8 mouse cellular contexts compared by ENCODE assay signal in genomic region chr11:85829520-85830440, GRCm38 (mm10). TPM values are rescaled to one million over a fixed set of nuclear protein-coding genes. Genes with fewer than 3 reads are reported as not detected.
DNase-seq lines count a peak whose midpoint lies in the region; ATAC-seq lines count a peak whose summit lies in the region.
"Had no signal": no experiment of that assay in that cellular context is flagged by ENCODE, and none has a peak within 500 bp of the region (broad histone marks: within the 10 kb centered on the region; RNA-seq: fewer than 3 reads in every experiment).

No protein-coding gene starts in this region.

- ATAC-seq in hindbrain, embryonic 16.5 days, result no peak
- no peak for ATAC-seq in megakaryocyte progenitor cell, adult 5-6 weeks (replicated peaks; ENCODE audit: poor library complexity)

- H3K4me2 ChIP-seq in hindbrain, embryonic 16.5 days (ENCODE audit: low read length), result peak overlapping the region; percentile 46

- H3K9ac ChIP-seq in hindbrain, embryonic 16.5 days (ENCODE audit: low read depth, low read length), result 0 out of 2 replicates have a peak overlapping the region, but pooled peaks have one; percentile 40

- no peaks in the 10 kb centered on the region for H3K9me3 ChIP-seq in hindbrain, embryonic 16.5 days (ENCODE audit: control insufficient read depth, low read length)

- under 1% methylated on average over 59 of the region's 61 CpGs for WGBS in hindbrain, embryonic 16.5 days

- no peak overlapping the region for H3K27ac ChIP-seq in hindbrain, embryonic 16.5 days (ENCODE audit: low read depth, low read length)

- peaks cover 17% of the 10 kb centered on the region for H3K4me1 ChIP-seq in hindbrain, embryonic 16.5 days (ENCODE audit: control insufficient read depth, insufficient read depth, low read depth, low read length)

- H3K4me3 ChIP-seq in hindbrain, embryonic 16.5 days (ENCODE audit: low read length), result peak overlapping the region; percentile 25

- DNase-seq in MN1 (ENCODE audit: low spot score), result peak; percentile 47
- peak; percentile 62 for DNase-seq in embryo, embryonic 10 days (ENCODE audit: low spot score)
- peak; percentile 65 to 86 for DNase-seq in lung, postnatal 4 days
- no peak for DNase-seq in T-cell, adult 2 months (ENCODE audit: low spot score)
- DNase-seq in testis, postnatal 14 days (ENCODE audit: low spot score), result no peak

- H3K36me3 ChIP-seq in hindbrain, embryonic 16.5 days (ENCODE audit: control insufficient read depth, insufficient read depth, low read length), result no peaks in the 10 kb centered on the region

- peaks cover 45% of the 10 kb centered on the region for H3K27me3 ChIP-seq in hindbrain, embryonic 16.5 days (replicated peaks; ENCODE audit: control insufficient read depth, insufficient read depth, low read length)

RNA-seq across cellular contexts. Expression of gene Tbx2, which starts 2.6 kb away (rescaled TPM):
- polyA plus RNA-seq in hindbrain, embryonic 16.5 days (2015; fragmentation: Nextera tagmentation; extraction: Ambion mirVana), result 0.64 and 1.0 TPM in 2 replicates
- total RNA-seq in megakaryocyte progenitor cell, adult 5-6 weeks (2015), result 0.10 TPM in 1 of 2 replicates, not detected in the other
- not detected in 2 replicates for total RNA-seq in megakaryocyte progenitor cell, adult 5-6 weeks (2017)

RNA-seq across cellular contexts. Expression of gene Gm11444, which starts 20.4 kb away (rescaled TPM):
- not detected in 2 replicates for polyA plus RNA-seq in hindbrain, embryonic 16.5 days (2015; fragmentation: Nextera tagmentation; extraction: Ambion mirVana)
- not detected in 2 replicates for total RNA-seq in megakaryocyte progenitor cell, adult 5-6 weeks (2015)
- not detected in 2 replicates for total RNA-seq in megakaryocyte progenitor cell, adult 5-6 weeks (2017)
- polyA plus RNA-seq: liver, embryonic 16.5 days had no signal

RNA-seq across cellular contexts. Expression of gene Tbx4, which starts 56.4 kb away (rescaled TPM):
- polyA plus RNA-seq in hindbrain, embryonic 16.5 days (2015; fragmentation: Nextera tagmentation; extraction: Ambion mirVana), result 0.40 TPM in 2 replicates
- not detected in 2 replicates for total RNA-seq in megakaryocyte progenitor cell, adult 5-6 weeks (2015)
- not detected in 2 replicates for total RNA-seq in megakaryocyte progenitor cell, adult 5-6 weeks (2017)
- polyA plus RNA-seq: liver, embryonic 16.5 days had no signal

Comparison
In these comparisons a context has a peak if more than half of its experiments do, and no peak if none do; other contexts are left out.
1. DNase-seq: peak in MN1 (single experiment), embryo, embryonic 10 days (single experiment) and lung, postnatal 4 days (2 of 2); none in T-cell, adult 2 months (single experiment) and testis, postnatal 14 days (single experiment).